Comparison of ENCODE assay signal across 1 mouse cellular context in the genomic region with DNA sequence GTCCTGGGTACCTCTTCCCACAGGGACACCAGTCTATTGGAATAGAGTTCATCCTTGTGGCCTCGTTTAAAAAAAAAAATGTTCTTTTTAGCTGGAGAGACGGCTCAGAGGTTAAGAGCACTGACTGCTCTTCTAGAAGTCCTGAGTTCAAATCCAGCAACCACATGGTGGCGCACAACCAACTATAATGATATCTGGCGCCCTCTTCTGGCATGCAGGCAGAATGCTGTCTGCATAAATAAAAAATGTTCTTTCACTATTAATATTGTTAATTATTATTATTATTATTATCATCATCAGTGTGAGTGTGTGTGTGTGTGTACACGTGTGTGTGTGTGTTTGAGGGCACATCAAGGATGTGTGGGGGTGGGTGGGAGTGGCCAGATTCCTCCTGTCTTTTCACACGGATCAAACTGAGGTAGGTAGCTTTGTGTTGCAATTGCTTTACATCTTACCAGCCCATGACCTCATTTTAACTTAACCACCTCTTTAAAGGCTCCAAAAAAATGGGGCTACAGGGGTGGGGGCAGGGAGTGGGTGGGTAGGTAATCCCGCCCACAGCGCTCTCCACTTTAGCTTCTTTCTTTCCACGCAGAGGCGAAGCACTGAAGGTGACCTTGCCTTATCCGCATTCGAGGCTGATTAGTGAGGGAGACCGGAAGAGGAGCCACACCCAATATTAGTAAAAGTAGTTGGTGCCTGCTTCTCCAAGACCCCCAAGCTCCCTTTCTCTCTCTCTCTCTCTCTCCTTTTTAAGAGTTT.
A peak's percentile ranks its signal among the peaks of the same experiment; 100 is the strongest.
TF ChIP-seq lines count a peak whose summit lies in the region.

No protein-coding gene starts in this region.

TF ChIP-seq in MEL, 35 proteins besides CTCF, POLR2A, EP300 and RAD21:
- no peak for TF ChIP-seq MEF2A (IDR thresholded peaks at IDR 0.05; ENCODE audit: extremely low read depth, insufficient replicate concordance, low read depth, low read length, poor library complexity, severe bottlenecking)
- TF ChIP-seq USF1 (IDR thresholded peaks at IDR 0.05; ENCODE audit: low read depth, low read length), result no peak
- peak; percentile 64 for TF ChIP-seq SMC3 (IDR thresholded peaks at IDR 0.05; ENCODE audit: low read depth, low read length)
- no peak for TF ChIP-seq NELFE (IDR thresholded peaks at IDR 0.05; ENCODE audit: low read depth, low read length)
- TF ChIP-seq ZKSCAN1 (IDR thresholded peaks at IDR 0.05; ENCODE audit: low read depth, low read length), result no peak
- no peak for TF ChIP-seq USF2 (IDR thresholded peaks at IDR 0.05; ENCODE audit: borderline replicate concordance in 1 of 2, insufficient read depth in 1 of 2, low read depth in 1 of 2, low read length in 2 of 2)
- no peak for TF ChIP-seq TCF12 (IDR thresholded peaks at IDR 0.05; ENCODE audit: low read depth, low read length)
- TF ChIP-seq MYB (IDR thresholded peaks at IDR 0.05; ENCODE audit: low read depth, low read length), result no peak
- no peak for TF ChIP-seq POLR2AphosphoS5 (IDR thresholded peaks at IDR 0.05; ENCODE audit: borderline replicate concordance, low read depth, low read length)
- no peak for TF ChIP-seq BHLHE40 (IDR thresholded peaks at IDR 0.05; ENCODE audit: borderline replicate concordance, low read depth, low read length)
- TF ChIP-seq ZNF384 (IDR thresholded peaks at IDR 0.05; ENCODE audit: low read depth, low read length), result 0 out of 2 replicates have a peak, but pooled peaks have one; percentile 29
- TF ChIP-seq ZMIZ1 (IDR thresholded peaks at IDR 0.05; ENCODE audit: low read depth, low read length), result no peak
- no peak for TF ChIP-seq E2F4 (IDR thresholded peaks at IDR 0.05; ENCODE audit: borderline replicate concordance, low read depth, low read length)
- no peak for TF ChIP-seq ELF1 (IDR thresholded peaks at IDR 0.05; ENCODE audit: low read depth, low read length)
- no peak for TF ChIP-seq CHD1 (IDR thresholded peaks at IDR 0.05; ENCODE audit: low read depth, low read length)
- no peak for TF ChIP-seq RCOR1 (IDR thresholded peaks at IDR 0.05; ENCODE audit: low read depth, low read length)
- TF ChIP-seq MYC (IDR thresholded peaks at IDR 0.05; ENCODE audit: low read depth, low read length), result peak; percentile 59; the same call in 1 of the 2 replicates
- no peak for TF ChIP-seq GABPA (IDR thresholded peaks at IDR 0.05; ENCODE audit: low read depth, low read length)
- peak; percentile 15; the same call in 1 of the 2 replicates for TF ChIP-seq JUND (IDR thresholded peaks at IDR 0.05; ENCODE audit: low read depth, low read length)
- TF ChIP-seq HCFC1 (IDR thresholded peaks at IDR 0.05; ENCODE audit: low read depth, low read length), result 0 out of 2 replicates have a peak, but pooled peaks have one; percentile 42
- no peak for TF ChIP-seq CHD2 (IDR thresholded peaks at IDR 0.05; ENCODE audit: low read length)
- no peak for TF ChIP-seq NRF1 (IDR thresholded peaks at IDR 0.05; ENCODE audit: insufficient read depth, low read depth, low read length, poor library complexity, severe bottlenecking)
- TF ChIP-seq ZC3H11A (IDR thresholded peaks at IDR 0.05; ENCODE audit: low read depth, low read length), result no peak
- no peak for TF ChIP-seq GATA1 (IDR thresholded peaks at IDR 0.05; ENCODE audit: low read depth, low read length)
- no peak for TF ChIP-seq MXI1 (IDR thresholded peaks at IDR 0.05; ENCODE audit: low read depth, low read length)
- TF ChIP-seq MAZ (IDR thresholded peaks at IDR 0.05; ENCODE audit: low read depth, low read length), result peak; percentile 52; the same call in 1 of the 2 replicates
- TF ChIP-seq TAL1 (IDR thresholded peaks at IDR 0.05; ENCODE audit: low read length), result no peak
- TF ChIP-seq MAFK (IDR thresholded peaks at IDR 0.05; ENCODE audit: borderline replicate concordance, low read depth, low read length), result no peak
- TF ChIP-seq TBP (IDR thresholded peaks at IDR 0.05; ENCODE audit: low read depth, low read length), result no peak
- no peak for TF ChIP-seq ETS1 (IDR thresholded peaks at IDR 0.05; ENCODE audit: low read depth, low read length)
- 0 out of 2 replicates have a peak, but pooled peaks have one; percentile 49 for TF ChIP-seq SIN3A (IDR thresholded peaks at IDR 0.05; ENCODE audit: low read length)
- TF ChIP-seq MAX (IDR thresholded peaks at IDR 0.05; ENCODE audit: low read length), result no peak
- TF ChIP-seq KAT2A (conservative IDR thresholded peaks at IDR 0.05; ENCODE audit: low read depth, low read length), result no peak
- no peak for TF ChIP-seq UBTF (IDR thresholded peaks at IDR 0.05; ENCODE audit: borderline replicate concordance, insufficient read depth, low read depth, low read length)
- no peak for TF ChIP-seq POLR2AphosphoS2 (IDR thresholded peaks at IDR 0.05; ENCODE audit: low read length)
